Mouse (Mus musculus) A20 (cell line): ENCODE measurements at regions not wholly inside any gene's neighbourhood (a gene's known extent, or its start where the extent isn't known, plus 50 kb on each side); places are given as distances from the start of the nearest gene placed in this dataset.
A peak's percentile ranks its signal among the peaks of the same experiment; 100 is the strongest.

Experiments used
- DNase-seq: peaks from one replicate; pipeline ENCODE4 v3.0.0-alpha.2; 2011; ENCODE audit warnings: low read depth, low spot score

GRCm38 (mm10) chr2:128265014-128265990 is 139.5 kb downstream of the Bcl2l11 start:
- no peak for DNase-seq

- no peak for DNase-seq
Measured at GRCm38 (mm10) chr2:128270377-128271129, 144.7 kb downstream of the Bcl2l11 start.

GRCm38 (mm10) chr2:128272789-128273188 is 147.0 kb downstream of the Bcl2l11 start:
- DNase-seq, result peak; percentile 59

GRCm38 (mm10) chr2:128273292-128273691 is 147.5 kb downstream of the Bcl2l11 start:
- DNase-seq, result no peak

- no peak for DNase-seq
Measured at GRCm38 (mm10) chr2:128276337-128276736, 150.5 kb downstream of the Bcl2l11 start.

- no peak for DNase-seq
Measured at GRCm38 (mm10) chr2:128277387-128278123, 151.7 kb downstream of the Bcl2l11 start.

GRCm38 (mm10) chr2:128278124-128278432 is 152.2 kb downstream of the Bcl2l11 start:
- no peak for DNase-seq

- DNase-seq, result no peak
Measured at GRCm38 (mm10) chr2:128278608-128279081, 152.8 kb downstream of the Bcl2l11 start.

- DNase-seq, result no peak
Measured at GRCm38 (mm10) chr2:128279127-128279710, 153.4 kb downstream of the Bcl2l11 start.

- DNase-seq, result no peak
Measured at GRCm38 (mm10) chr2:128282591-128282990, 156.8 kb downstream of the Bcl2l11 start.

GRCm38 (mm10) chr2:128284822-128285421 is 159.1 kb downstream of the Bcl2l11 start:
- no peak for DNase-seq

- DNase-seq, result no peak
Measured at GRCm38 (mm10) chr2:128285457-128285856, 159.6 kb downstream of the Bcl2l11 start.

- DNase-seq, result no peak
Measured at GRCm38 (mm10) chr2:128288138-128288551, 162.3 kb downstream of the Bcl2l11 start.

- no peak for DNase-seq
Measured at GRCm38 (mm10) chr2:128290609-128291008, 164.8 kb downstream of the Bcl2l11 start.

- no peak for DNase-seq
Measured at GRCm38 (mm10) chr2:128294610-128295009, 168.8 kb downstream of the Bcl2l11 start.

- DNase-seq, result peak; percentile 81
Measured at GRCm38 (mm10) chr2:128295018-128295424, 169.2 kb downstream of the Bcl2l11 start.

- peak; percentile 13 for DNase-seq
Measured at GRCm38 (mm10) chr2:128295726-128296234, 169.9 kb downstream of the Bcl2l11 start.

GRCm38 (mm10) chr2:128296423-128296822 is 170.6 kb downstream of the Bcl2l11 start:
- DNase-seq, result peak; percentile 46

- peak; percentile 67 for DNase-seq
Measured at GRCm38 (mm10) chr2:128296897-128297296, 171.1 kb downstream of the Bcl2l11 start.

- no peak for DNase-seq
Measured at GRCm38 (mm10) chr2:128297821-128298220, 172.0 kb downstream of the Bcl2l11 start.

GRCm38 (mm10) chr2:128298996-128299395 is 173.2 kb downstream of the Bcl2l11 start:
- no peak for DNase-seq
